Mouse (Mus musculus) CH12.LX (cell line): ENCODE results near the gene Ankib1.

ENCODE experiments used
- BHLHE40 ChIP-seq: IDR thresholded peaks from 2 replicates; pipeline ENCODE4 v1.6.1; 2011; ENCODE audit warnings: mild to moderate bottlenecking, low read depth, low read length, improper control_type of control experiment
- CHD2 ChIP-seq: IDR thresholded peaks from 2 replicates; pipeline ENCODE4 v1.6.1; 2011; ENCODE audit warnings: low read length, improper control_type of control experiment
- CTCF ChIP-seq, 2 experiments: IDR thresholded peaks in 1 of 2; conservative IDR thresholded peaks in 1 of 2; 2 replicates each; pipeline ENCODE4 v1.5.1; 2011 to 2012; ENCODE audit warnings: low read depth in 2 of 2, low read length in 2 of 2, improper control_type of control experiment in 1 of 2, inconsistent platforms in 1 of 2, mild to moderate bottlenecking in 1 of 2, moderate library complexity in 1 of 2
- E2F4 ChIP-seq: IDR thresholded peaks from 2 replicates; pipeline ENCODE4 v1.6.1; 2011; ENCODE audit warnings: low read depth, low read length, improper control_type of control experiment; ENCODE audit not compliant: insufficient replicate concordance
- EP300 ChIP-seq: IDR thresholded peaks from 2 replicates; pipeline ENCODE4 v1.6.1; 2011; ENCODE audit warnings: low read length, improper control_type of control experiment
- HCFC1 ChIP-seq: IDR thresholded peaks from 2 replicates; pipeline ENCODE4 v1.6.1; 2012; ENCODE audit warnings: low read depth, mild to moderate bottlenecking, inconsistent platforms, low read length, improper control_type of control experiment
- MEF2A ChIP-seq: IDR thresholded peaks from 2 replicates; pipeline ENCODE4 v1.6.1; 2014; ENCODE audit warnings: low read depth, mild to moderate bottlenecking, inconsistent platforms, low read length, improper control_type of control experiment, borderline replicate concordance
- NELFE ChIP-seq: IDR thresholded peaks from 2 replicates; pipeline ENCODE4 v1.6.1; 2011; ENCODE audit warnings: low read depth, low read length, improper control_type of control experiment
- NRF1 ChIP-seq: IDR thresholded peaks from 2 replicates; pipeline ENCODE4 v1.6.1; 2014; ENCODE audit warnings: low read depth, mild to moderate bottlenecking, inconsistent platforms, low read length, improper control_type of control experiment, moderate library complexity
- POLR2AphosphoS2 ChIP-seq: IDR thresholded peaks from 2 replicates; pipeline ENCODE4 v1.6.1; 2011; ENCODE audit warnings: low read depth, low read length, improper control_type of control experiment
- TCF12 ChIP-seq: IDR thresholded peaks from 2 replicates; pipeline ENCODE4 v1.6.1; 2014; ENCODE audit warnings: low read depth, mild to moderate bottlenecking, inconsistent platforms, low read length, improper control_type of control experiment
- USF1 ChIP-seq: IDR thresholded peaks from 2 replicates; pipeline ENCODE4 v1.6.1; 2014; ENCODE audit warnings: low read depth, mild to moderate bottlenecking, inconsistent platforms, low read length, improper control_type of control experiment
- ZC3H11A ChIP-seq: IDR thresholded peaks from 2 replicates; pipeline ENCODE4 v1.6.1; 2012; ENCODE audit warnings: low read depth, mild to moderate bottlenecking, inconsistent platforms, low read length, improper control_type of control experiment

- no peak for TF ChIP-seq USF1
- TF ChIP-seq CTCF (conservative IDR thresholded peaks at IDR 0.05 in 1 of 2, IDR thresholded peaks at IDR 0.05 in 1 of 2; ENCODE audit: low read depth in 2 of 2, low read length in 2 of 2) = no peak
- TF ChIP-seq ZC3H11A = no peak
- TF ChIP-seq E2F4 = no peak
- TF ChIP-seq NRF1 = no peak
- no peak for TF ChIP-seq EP300
- no peak for TF ChIP-seq NELFE
- TF ChIP-seq CHD2 = no peak
- no peak for TF ChIP-seq TCF12
- no peak for TF ChIP-seq BHLHE40
- no peak for TF ChIP-seq MEF2A
- TF ChIP-seq POLR2AphosphoS2 = no peak
- TF ChIP-seq HCFC1 = no peak
These were observed 77.2 kb downstream of the Ankib1 start for GRCm38 (mm10) chr5:3725491-3725890.
